Mouse (Mus musculus): ENCODE data around the gene Pip5k1c. TPM values are rescaled to one million over a fixed set of nuclear protein-coding genes. Genes with fewer than 3 reads are reported as not detected.

Pip5k1c gene
- total and polyA plus RNA-seq, 2 experiments from 2014 or later = 108 to 223 TPM

- peak within 1 kb of the TSS; percentile 44; the same call in 1 of the 2 replicates for H3K9ac ChIP-seq (replicated peaks; ENCODE audit: low read length)
- peak; percentile 80 for ATAC-seq
- peaks cover 7% of the 10 kb centered on the region; the same call in 1 of the 2 replicates for H3K4me1 ChIP-seq (ENCODE audit: insufficient read depth, low read length)
- 7% methylated on average over 43 of the region's 44 CpGs for WGBS
- no peaks in the 10 kb centered on the region for H3K9me3 ChIP-seq (ENCODE audit: low read length)
- H3K4me2 ChIP-seq (ENCODE audit: low read depth, low read length) = peak within 1 kb of the TSS; percentile 59
- peak; percentile 54 for TF ChIP-seq CTCF (IDR thresholded peaks at IDR 0.05; ENCODE audit: low read depth)
- DNase-seq (ENCODE audit: low spot score) = peak; percentile 86
- peak within 1 kb of the TSS; percentile 24 for H3K4me3 ChIP-seq (ENCODE audit: low read length)
- H3K36me3 ChIP-seq (ENCODE audit: insufficient read depth, low read length) = peaks cover 10% of the 10 kb centered on the region; the same call in 1 of the 2 replicates
- H3K27me3 ChIP-seq (ENCODE audit: insufficient read depth, low read length) = no peaks in the 10 kb centered on the region
- peak within 1 kb of the TSS; percentile 78 for H3K27ac ChIP-seq
These were observed 40.0 kb upstream of the Pip5k1c start, which contains the start of gene Matk for GRCm38 (mm10) chr10:81252424-81253419. Gene Matk (plus strand): TSS chr10:81252935.

- H3K9ac ChIP-seq (replicated peaks; ENCODE audit: low read length) = no peak overlapping the region
- H3K4me3 ChIP-seq (ENCODE audit: low read length) = no peak overlapping the region
- 62% methylated on average over 1 of the region's 1 CpGs for WGBS
- ATAC-seq (no peak), DNase-seq (ENCODE audit: low spot score) (no peak)
- H3K4me1 ChIP-seq (ENCODE audit: insufficient read depth, low read length) = peaks cover 19% of the 10 kb centered on the region
- peaks cover 6% of the 10 kb centered on the region; the same call in 1 of the 2 replicates for H3K36me3 ChIP-seq (ENCODE audit: insufficient read depth, low read length)
- no peaks in the 10 kb centered on the region for H3K9me3 ChIP-seq (ENCODE audit: low read length)
- TF ChIP-seq CTCF (IDR thresholded peaks at IDR 0.05; ENCODE audit: low read depth) = no peak
- no peaks in the 10 kb centered on the region for H3K27me3 ChIP-seq (ENCODE audit: insufficient read depth, low read length)
- no peak overlapping the region for H3K27ac ChIP-seq
- no peak overlapping the region for H3K4me2 ChIP-seq (ENCODE audit: low read depth, low read length)
These were observed 37.9 kb upstream of the Pip5k1c start for GRCm38 (mm10) chr10:81254886-81255285.

- no peaks in the 10 kb centered on the region for H3K27me3 ChIP-seq (ENCODE audit: insufficient read depth, low read length)
- peak; percentile 56 for DNase-seq (ENCODE audit: low spot score)
- TF ChIP-seq CTCF (IDR thresholded peaks at IDR 0.05; ENCODE audit: low read depth) = no peak
These were observed 35.4 kb upstream of the Pip5k1c start for GRCm38 (mm10) chr10:81257158-81258039.

GRCm38 (mm10) chr10:81259225-81259884 lies 33.4 kb upstream of the Pip5k1c start:
- TF ChIP-seq CTCF (IDR thresholded peaks at IDR 0.05; ENCODE audit: low read depth) = no peak
- H3K27me3 ChIP-seq (ENCODE audit: insufficient read depth, low read length) = no peaks in the 10 kb centered on the region
- ATAC-seq (peak; percentile 18; the same call in 1 of the 2 replicates), DNase-seq (ENCODE audit: low spot score) (peak; percentile 44)
- H3K9me3 ChIP-seq (ENCODE audit: low read length) = no peaks in the 10 kb centered on the region
- peaks cover 21% of the 10 kb centered on the region for H3K4me1 ChIP-seq (ENCODE audit: insufficient read depth, low read length)
- 0 out of 2 replicates have a peak overlapping the region, but pooled peaks have one; percentile 19 for H3K9ac ChIP-seq (replicated peaks; ENCODE audit: low read length)
- no peak overlapping the region for H3K27ac ChIP-seq
- H3K36me3 ChIP-seq (ENCODE audit: insufficient read depth, low read length) = peaks cover 5% of the 10 kb centered on the region; the same call in 1 of the 2 replicates
- no peak overlapping the region; the same call in 1 of the 2 replicates for H3K4me2 ChIP-seq (ENCODE audit: low read depth, low read length)
- WGBS = 34% methylated on average over 21 of the region's 21 CpGs
- no peak overlapping the region for H3K4me3 ChIP-seq (ENCODE audit: low read length)

More at GRCm38 (mm10) chr10:81257158-81258039, 35.4 kb upstream of the Pip5k1c start:
- ATAC-seq = no peak
- Histone ChIP-seq H3K4me3 (ENCODE audit: low read length) (peak overlapping the region; percentile 54), H3K36me3 (ENCODE audit: insufficient read depth, low read length) (no peaks in the 10 kb centered on the region), H3K9me3 (ENCODE audit: low read length) (no peaks in the 10 kb centered on the region), H3K9ac (replicated peaks; ENCODE audit: low read length) (peak overlapping the region; percentile 57), H3K27ac (no peak overlapping the region; the same call in 1 of the 2 replicates), H3K4me1 (ENCODE audit: insufficient read depth, low read length) (peaks cover 21% of the 10 kb centered on the region), H3K4me2 (ENCODE audit: low read depth, low read length) (peak overlapping the region; percentile 83)
- 2% methylated on average over 62 of the region's 62 CpGs for WGBS

GRCm38 (mm10) chr10:81261025-81261424 lies 31.7 kb upstream of the Pip5k1c start:
- no peak for TF ChIP-seq CTCF (IDR thresholded peaks at IDR 0.05; ENCODE audit: low read depth)
- H3K36me3 ChIP-seq (ENCODE audit: insufficient read depth, low read length) = peaks cover 12% of the 10 kb centered on the region; the same call in 1 of the 2 replicates
- H3K4me2 ChIP-seq (ENCODE audit: low read depth, low read length) = no peak overlapping the region
- ATAC-seq = no peak
- H3K9me3 ChIP-seq (ENCODE audit: low read length) = no peaks in the 10 kb centered on the region
- peaks cover 25% of the 10 kb centered on the region for H3K4me1 ChIP-seq (ENCODE audit: insufficient read depth, low read length)
- H3K4me3 ChIP-seq (ENCODE audit: low read length) = no peak overlapping the region
- H3K27ac ChIP-seq = no peak overlapping the region
- H3K27me3 ChIP-seq (ENCODE audit: insufficient read depth, low read length) = no peaks in the 10 kb centered on the region
- DNase-seq (ENCODE audit: low spot score) = no peak
- no peak overlapping the region for H3K9ac ChIP-seq (replicated peaks; ENCODE audit: low read length)
- 81% methylated on average over 4 of the region's 4 CpGs for WGBS
